Mouse (Mus musculus): ENCODE data around the gene Cabp1. TPM values are rescaled to one million over a fixed set of nuclear protein-coding genes. Genes with fewer than 3 reads are reported as not detected.

Cabp1 gene
- total RNA-seq, 2 experiments from 2014 or later, result 1.2 to 1.3 TPM

DNA sequence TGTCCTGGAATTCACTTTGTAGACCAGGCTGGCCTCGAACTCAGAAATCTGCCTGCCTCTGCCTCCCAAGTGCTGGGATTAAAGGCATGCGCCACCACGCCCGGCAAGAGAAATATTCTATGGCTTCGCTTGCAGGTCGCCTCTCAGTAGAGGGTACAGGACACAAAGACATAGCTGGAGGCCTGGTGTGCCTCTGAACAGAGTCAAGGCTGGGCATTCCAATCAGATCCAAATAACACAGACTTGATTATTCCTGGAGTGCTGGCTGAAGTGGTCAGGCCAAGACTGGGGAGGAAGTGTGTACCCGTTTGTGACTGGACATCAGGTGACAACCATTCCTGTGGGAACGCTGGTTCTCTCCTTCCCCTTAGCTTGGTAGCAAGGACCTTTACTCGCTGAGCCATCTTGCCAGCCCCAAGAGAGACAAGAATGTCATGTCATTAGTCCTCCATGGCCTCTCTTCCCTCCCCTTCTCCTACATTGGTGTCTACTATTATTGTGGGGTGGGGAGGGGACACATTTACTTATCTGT is 51.9 kb downstream of the Cabp1 start:
- DNase-seq, result no peak
- intact Hi-C loops (cut with DNase I; ENCODE audit: low total_unique reads), result no loop called here

DNA sequence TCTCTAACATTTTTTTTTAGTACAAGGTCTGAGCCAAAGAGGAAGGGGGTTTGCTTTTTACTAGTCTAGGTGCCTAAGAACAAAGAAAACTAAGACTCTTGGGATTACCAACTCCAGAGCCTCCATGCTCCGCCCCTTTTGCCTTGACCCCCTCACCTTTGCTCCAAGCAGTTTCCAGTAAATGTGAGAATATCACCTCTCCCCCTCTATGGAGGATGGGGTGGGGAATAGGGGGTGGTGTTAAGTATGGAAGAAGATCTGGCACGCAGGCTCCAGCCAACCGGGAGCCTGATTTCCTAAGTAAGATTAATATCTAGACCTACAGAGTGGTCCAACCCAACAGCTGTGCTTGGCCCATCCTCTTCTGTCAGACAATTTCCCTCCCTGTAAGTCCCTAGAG is 53.5 kb downstream of the Cabp1 start:
- DNase-seq, result no peak
- intact Hi-C loops (cut with DNase I; ENCODE audit: low total_unique reads), result no loop called here

DNA sequence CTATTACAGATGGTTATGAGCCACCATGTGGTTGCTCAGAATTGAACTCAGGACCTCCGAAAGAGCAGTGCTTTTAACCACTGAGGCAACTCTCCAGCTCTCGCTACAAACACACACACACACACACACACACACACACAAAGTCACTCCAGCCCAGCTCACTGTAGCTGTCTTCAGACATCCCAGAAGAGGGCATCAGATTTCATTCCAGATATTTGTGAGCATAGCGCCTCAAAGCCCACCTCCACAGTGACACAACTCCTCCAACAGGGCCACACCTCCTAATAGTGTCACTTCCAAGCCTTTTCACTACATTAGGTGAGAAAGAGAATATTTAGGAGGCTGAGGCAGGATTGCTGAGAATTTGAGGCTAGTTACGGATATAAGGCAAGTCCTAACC is 55.1 kb downstream of the Cabp1 start:
- intact Hi-C loops (cut with DNase I; ENCODE audit: low total_unique reads), result no loop called here
- DNase-seq, result no peak

DNA sequence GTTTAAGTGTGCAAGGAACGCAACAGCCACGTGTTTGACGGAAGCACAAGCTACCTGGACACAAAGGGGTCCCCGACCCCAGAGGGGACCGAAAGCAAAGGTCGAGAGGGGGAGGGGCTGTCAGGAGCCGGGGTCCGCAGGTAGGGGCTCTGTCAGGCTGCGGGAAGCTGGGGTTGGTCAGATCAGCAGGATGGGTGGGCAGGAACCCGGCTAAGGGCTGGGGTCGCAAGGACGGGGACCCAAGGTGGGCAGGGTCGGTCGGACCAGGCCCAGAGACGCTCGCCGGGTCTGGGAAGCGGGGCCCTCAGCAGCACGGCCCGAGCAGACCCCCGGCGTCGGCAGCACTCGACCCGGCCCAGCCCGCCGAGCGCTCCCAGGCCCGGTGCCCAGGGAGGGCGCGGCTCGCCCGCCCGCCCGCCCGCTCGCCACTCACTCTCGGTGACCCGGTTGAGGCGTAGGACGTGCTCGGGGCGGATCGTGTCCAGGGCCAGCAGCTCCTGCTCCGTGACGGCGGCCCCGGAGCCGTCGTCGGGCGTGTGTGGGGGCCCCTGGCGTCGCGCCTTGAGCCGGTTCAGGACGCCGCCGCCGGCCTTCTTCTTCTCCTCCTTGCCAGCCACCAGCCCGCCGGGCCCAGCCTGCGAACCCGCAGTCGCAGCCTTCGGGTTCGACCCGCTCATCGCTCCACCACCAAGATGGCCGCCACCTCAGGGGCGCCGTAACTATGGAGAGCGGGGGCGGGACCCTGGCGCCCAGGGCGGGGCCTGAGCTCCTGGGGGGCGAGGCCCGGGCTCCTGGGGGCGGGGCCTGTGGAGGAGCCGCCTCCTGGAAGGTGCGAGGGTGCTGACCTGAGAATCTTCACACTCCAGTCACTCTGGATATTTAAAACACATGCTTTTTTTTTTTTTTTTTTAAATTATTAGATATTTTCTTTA is 59.7 kb downstream of the Cabp1 start, which contains the start of gene Unc119b:
Gene Unc119b (minus strand): TSS at position 742 of the 932 bp plus-strand sequence.
- DNase-seq, result peak; percentile 89
- intact Hi-C loops (cut with DNase I; ENCODE audit: low total_unique reads), result no loop called here

DNA sequence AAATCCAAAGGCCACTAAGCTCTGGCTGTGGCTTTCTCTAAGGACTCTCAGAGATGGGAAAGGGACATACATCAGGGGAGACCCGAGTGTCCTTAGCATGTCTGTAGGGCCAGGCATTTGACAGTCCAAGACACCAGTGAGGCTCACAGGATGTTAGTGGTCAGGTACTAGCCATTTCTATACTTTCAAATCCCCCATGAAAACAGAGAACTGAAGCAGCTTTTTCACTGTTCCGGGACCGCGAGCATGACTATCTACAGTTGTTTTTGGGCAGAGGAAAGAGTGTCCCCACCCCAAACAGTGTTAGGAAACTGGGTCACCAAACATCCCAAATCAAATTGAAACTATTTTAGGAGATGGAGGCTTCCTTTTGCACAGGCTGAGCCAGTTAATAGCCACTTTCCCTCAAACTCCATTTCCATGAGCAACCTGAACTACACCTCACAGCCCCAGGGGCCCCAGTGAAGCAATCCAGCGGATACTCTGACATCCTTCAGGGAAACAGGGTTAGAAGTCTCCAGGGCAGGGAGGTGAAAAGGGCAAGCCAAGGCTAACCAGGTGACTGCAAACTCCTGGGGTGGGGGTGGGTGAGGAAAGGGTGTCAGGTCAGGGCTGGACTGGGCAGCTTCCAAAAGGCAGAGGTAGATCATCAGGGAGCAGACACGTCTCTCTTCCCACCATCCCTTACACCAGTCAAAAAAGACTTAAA is 60.7 kb downstream of the Cabp1 start:
- intact Hi-C loops (cut with DNase I; ENCODE audit: low total_unique reads), result no loop called here
- DNase-seq, result no peak

DNA sequence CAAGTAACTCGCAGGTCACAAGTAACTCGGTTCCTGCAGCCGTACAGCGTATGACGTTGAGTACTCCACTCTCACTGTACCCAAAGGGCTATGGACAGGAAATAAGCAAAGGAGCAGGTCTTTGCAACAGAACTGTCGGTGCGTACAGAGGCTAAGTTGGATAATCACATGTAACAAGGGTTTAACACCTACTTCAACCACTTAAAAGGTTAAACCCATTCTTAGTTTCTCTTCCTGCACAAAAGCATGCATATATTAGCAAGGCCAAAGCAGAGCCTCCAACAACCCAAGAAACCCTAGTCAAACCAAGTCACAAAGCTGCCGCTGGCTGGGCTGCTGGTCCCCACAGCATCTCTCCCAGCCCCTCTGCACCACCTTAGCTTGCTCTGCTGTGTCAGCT is 61.7 kb downstream of the Cabp1 start:
- no peak for DNase-seq

DNA sequence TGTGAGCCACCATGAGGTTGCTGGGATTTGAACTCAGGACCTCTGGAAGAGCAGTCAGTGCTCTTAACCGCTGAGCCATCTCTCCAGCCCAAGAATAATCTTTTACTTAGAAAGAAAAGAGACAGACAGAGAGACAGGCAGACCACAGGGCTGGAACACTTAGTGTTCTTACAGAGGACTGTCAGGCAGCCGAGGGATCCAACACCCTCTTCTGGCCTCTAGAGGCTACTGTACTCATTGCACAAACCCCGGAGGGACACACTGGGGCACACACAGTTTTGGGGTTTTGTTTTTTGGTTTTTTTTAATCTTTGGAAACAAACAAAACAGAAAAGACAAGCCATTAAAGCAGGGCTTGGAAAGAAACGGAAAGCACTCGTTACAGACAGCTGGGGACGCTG is 64.9 kb downstream of the Cabp1 start:
- no peak for DNase-seq
- intact Hi-C loops (cut with DNase I; ENCODE audit: low total_unique reads), result loop anchor here (5.0 to 10.0 kb wide), 2 partner anchors 33 to 105 kb away; partner anchors contain the start of gene Pop5

More for the DNA sequence above, 61.7 kb downstream of the Cabp1 start:
- intact Hi-C loops (cut with DNase I; ENCODE audit: low total_unique reads), result no loop called here

DNA sequence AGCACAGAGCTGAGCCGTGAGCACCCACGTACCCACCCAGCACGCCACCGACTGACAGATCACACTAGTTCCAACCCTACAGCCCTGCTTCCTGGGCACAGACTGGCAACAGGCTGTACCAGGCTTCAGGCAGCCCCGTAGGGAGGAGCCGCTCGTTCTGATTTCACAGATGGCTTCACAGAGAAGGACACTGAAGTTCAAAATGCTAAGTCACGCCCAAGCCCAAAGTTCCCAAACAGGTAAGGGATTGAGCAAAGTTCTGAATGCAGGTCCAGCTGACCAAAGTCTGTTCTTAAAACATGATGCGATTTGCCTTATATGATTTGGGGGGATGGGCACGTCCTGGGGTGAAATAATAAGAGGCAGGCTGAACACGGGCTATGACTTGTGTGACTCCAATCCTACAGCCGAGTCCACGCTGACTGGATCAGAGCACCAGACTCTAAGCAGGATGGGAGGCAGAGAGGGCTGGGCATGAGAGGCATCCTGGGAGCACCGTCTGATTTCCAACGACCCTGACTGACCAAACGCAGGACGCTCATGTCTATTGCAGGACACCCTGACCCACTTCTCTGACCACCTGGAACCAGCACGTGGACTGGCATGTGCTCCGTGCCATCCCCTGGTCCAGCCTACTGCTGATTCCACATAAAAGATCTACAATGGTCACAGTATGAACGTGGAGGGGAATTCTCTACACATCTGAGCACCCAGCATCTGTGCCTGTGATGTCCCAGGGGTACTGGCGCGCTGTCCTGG is 66.6 kb downstream of the Cabp1 start:
- no peak for DNase-seq
- intact Hi-C loops (cut with DNase I; ENCODE audit: low total_unique reads), result loop anchor here (5.0 to 10.0 kb wide), 2 partner anchors 35 to 107 kb away; partner anchors contain the start of gene Pop5

DNA sequence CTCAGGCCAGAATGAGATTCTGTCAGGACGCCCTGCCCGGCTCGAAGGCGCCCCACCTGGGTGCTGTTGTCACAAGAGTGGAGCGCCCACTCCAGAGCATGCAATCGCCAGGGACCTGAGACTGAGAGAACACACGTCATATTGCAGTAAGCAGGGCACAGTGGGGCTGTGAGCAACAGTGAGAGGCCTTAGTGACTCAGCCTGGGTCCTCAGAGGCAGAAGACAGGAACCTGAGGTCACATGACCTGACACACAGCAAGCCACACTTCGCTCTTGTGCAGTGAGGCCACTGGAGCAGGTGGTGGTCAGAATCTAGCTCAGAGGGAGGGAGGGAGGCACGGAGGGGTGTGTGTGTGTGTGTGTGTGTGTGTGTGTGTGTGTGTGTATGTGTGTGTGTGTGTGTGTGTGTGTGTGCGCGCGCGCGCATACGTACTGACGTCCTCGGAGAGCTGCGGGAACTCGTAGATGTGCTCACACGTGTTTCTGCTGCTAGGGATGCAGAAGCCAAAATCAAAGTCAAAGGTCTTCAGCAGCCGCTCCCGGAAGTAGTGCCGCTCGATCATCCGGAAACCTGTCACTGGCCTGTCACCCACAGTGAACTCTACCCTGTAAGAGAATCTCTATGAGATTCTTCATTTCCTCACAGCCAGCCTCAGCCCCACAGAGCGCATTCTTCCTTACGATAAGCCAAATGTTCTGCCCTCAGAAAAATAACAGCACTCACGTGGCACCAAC is 67.4 kb downstream of the Cabp1 start:
- intact Hi-C loops (cut with DNase I; ENCODE audit: low total_unique reads), result loop anchor here (5.0 to 10.0 kb wide), 2 partner anchors 36 to 108 kb away; partner anchors contain the start of gene Pop5

DNA sequence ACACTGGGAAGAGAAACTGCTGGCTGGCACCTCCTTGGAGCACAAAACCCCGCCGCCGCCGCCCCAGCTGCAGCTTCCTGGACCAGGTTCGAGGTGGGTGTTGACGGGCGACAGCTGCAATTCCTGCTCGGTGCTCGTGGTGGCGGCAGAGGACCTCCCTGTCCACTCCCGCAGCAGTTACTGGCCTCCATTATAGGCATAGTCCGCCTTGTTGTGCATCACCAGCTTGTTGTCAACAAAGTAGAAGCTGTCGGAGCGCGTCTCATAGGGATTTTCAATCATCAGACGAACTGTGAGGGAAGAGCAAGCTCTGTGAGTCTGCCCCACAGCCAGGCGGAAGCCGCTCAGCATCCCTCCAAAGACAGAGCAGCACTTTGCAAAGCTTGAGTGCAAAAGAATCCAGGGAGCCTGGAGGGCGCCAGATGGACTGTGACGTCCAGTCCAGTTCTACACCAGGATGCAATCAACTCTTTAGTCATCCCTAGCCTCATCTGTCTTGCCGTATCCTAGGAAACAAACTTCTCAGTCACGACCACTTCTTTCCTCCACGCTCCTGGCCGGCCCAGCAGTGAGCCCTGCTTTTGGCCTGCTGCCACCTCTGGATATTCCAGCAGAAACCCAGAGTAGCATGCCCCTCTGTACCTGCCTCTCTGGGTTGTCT is 68.8 kb downstream of the Cabp1 start:
- peak; percentile 86 for DNase-seq
- intact Hi-C loops (cut with DNase I; ENCODE audit: low total_unique reads), result loop anchor here (5.0 to 10.0 kb wide), 2 partner anchors 37 to 109 kb away; partner anchors contain the start of gene Pop5

More for the DNA sequence above, 67.4 kb downstream of the Cabp1 start:
- DNase-seq, result no peak

DNA sequence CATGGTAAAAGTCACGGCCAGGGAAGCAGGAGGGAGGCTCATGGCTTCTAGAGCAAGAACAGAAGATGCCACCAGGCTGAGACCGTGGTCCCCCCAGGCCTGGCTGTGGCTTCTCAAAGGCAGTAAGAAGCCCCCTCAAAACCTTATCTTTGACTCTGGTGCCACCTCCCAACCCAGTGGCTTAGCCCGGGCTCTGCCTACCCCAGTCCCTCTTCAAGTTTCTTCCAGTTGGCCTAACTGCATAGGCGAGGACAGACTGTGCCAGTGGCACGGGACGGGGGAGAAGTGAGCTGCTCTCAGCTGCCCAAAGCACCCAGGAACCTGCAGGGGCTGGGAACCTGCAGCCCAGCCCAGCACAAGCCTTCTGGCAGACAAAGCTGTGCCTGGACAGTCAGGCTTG is 69.5 kb downstream of the Cabp1 start:
- intact Hi-C loops (cut with DNase I; ENCODE audit: low total_unique reads), result loop anchor here (5.0 to 10.0 kb wide), 2 partner anchors 38 to 110 kb away; partner anchors contain the start of gene Pop5
- DNase-seq, result no peak

DNA sequence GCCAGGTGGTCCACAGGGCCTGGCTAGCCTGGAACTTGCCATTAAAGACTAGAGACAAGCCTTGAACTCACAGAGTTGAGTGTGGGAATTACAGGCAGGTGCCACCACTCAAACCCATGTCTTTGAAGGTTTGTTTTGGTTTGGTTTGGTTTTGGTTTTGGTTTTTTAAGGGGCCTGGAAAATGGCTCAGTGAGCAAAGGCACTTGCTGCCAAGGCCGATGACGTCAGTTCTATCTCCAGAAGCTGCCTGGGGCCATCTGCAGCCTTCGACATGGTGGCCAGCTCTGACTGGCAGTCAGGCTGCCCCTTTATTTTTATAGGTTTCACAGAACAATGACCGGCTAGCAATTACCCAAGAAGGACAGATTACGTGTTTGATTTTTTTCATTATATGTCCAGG is 73.2 kb downstream of the Cabp1 start:
- no peak for DNase-seq
- intact Hi-C loops (cut with DNase I; ENCODE audit: low total_unique reads), result loop anchor here (10.0 kb wide), 1 partner anchor 114 kb away; the partner anchor contains the start of gene Pop5

DNA sequence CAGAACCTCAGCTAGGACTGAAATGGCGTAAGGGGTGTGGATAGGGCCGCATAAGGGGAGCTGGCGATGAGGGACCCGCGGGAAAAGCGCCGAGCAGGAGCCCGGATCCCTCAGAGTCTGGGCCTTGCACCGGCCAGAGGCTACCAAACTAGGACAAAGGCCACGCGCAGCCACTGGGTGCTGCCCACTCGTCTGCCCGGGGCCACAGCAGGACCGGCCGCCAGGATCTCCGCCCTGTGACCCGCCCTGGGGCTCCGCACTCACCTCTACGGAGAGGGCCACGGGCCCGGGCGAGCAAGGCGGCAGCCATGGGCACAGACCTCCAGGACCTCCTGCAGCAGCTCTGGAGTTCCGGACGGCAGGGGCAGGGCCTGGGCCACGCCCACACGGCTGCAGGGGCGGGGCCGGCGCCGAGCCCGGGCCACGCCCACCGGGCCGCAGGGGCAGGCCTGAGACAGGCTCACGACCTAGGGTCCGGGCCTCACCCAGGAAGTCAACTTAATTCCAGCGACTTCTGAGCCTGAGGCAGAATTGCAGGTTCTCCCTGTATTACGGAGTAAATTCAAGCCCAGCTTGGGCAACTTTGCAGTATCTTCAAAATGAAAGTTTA is 75.1 kb downstream of the Cabp1 start, which contains the start of gene Acads:
Gene Acads (minus strand): TSS at position 386 of the 610 bp plus-strand sequence.
- DNase-seq, result peak; percentile 80
- intact Hi-C loops (cut with DNase I; ENCODE audit: low total_unique reads), result no loop called here

Other genes with a start within 250 kb of the Cabp1 start
- not detected for gene Hnf1a, start 223.3 kb downstream of the Cabp1 start, total RNA-seq (2021)
- gene Sppl3, start 183.2 kb downstream of the Cabp1 start, total RNA-seq (2021), result 10 to 100 TPM; 24.5 to 28.6 TPM
- not detected for gene Gm10401, start 96.1 kb downstream of the Cabp1 start, total RNA-seq (2021)
- 10 to 100 TPM; 58.1 to 67.2 TPM for gene Acads, start 75.0 kb downstream of the Cabp1 start, total RNA-seq (2021)
- gene Unc119b, start 59.4 kb downstream of the Cabp1 start, total RNA-seq (2021), result 10 to 100 TPM; 12.2 to 12.7 TPM
- 100 to 1,000 TPM; 216 to 235 TPM for gene Mlec, start 36.2 kb downstream of the Cabp1 start, total RNA-seq (2021)
- 10 to 100 TPM; 24.0 to 25.4 TPM for gene Pop5, start 41.5 kb upstream of the Cabp1 start, total RNA-seq (2021)
- gene Rnf10, start 78.5 kb upstream of the Cabp1 start, total RNA-seq (2021), result 100 to 1,000 TPM; 238 to 257 TPM
- 100 to 1,000 TPM in 1 of 2 experiments, 10 to 100 TPM in 1; 84.0 to 101 TPM for gene Coq5, start 85.3 kb upstream of the Cabp1 start, total RNA-seq (2021)
- 100 to 1,000 TPM in 1 of 2 experiments, 10 to 100 TPM in 1; 84.8 to 138 TPM for gene Dynll1, start 106.6 kb upstream of the Cabp1 start, total RNA-seq (2021)
- gene Srsf9, start 132.8 kb upstream of the Cabp1 start, total RNA-seq (2021), result 10 to 100 TPM; 14.5 to 15.9 TPM
- gene Gatc, start 146.8 kb upstream of the Cabp1 start, total RNA-seq (2021), result 10 to 100 TPM; 18.8 to 19.7 TPM
- gene Triap1, start 146.8 kb upstream of the Cabp1 start, total RNA-seq (2021), result 10 to 100 TPM; 12.4 to 15.2 TPM
- 100 to 1,000 TPM; 105 to 114 TPM for gene Cox6a1, start 154.6 kb upstream of the Cabp1 start, total RNA-seq (2021)
- gene Msi1, start 235.2 kb upstream of the Cabp1 start, total RNA-seq (2021), result 1 to 10 TPM; 1.0 to 1.9 TPM